Mouse (Mus musculus) lung, adult 2 months (tissue): ENCODE data around the gene Ccdc51.

Experiments used
- CTCF ChIP-seq: fragments of 200-500 bp; IDR thresholded peaks from 2 replicates; pipeline ENCODE4 v1.5.1; 2011; ENCODE audit warnings: mild to moderate bottlenecking, low read length, control low read depth; ENCODE audit not compliant: insufficient read depth
- POLR2A ChIP-seq: fragments of 200-500 bp; IDR thresholded peaks from 2 replicates; pipeline ENCODE4 v1.6.1; 2011; ENCODE audit warnings: low read depth, mild to moderate bottlenecking, control low read depth, low read length, borderline replicate concordance; ENCODE audit errors: extremely low read depth

DNA sequence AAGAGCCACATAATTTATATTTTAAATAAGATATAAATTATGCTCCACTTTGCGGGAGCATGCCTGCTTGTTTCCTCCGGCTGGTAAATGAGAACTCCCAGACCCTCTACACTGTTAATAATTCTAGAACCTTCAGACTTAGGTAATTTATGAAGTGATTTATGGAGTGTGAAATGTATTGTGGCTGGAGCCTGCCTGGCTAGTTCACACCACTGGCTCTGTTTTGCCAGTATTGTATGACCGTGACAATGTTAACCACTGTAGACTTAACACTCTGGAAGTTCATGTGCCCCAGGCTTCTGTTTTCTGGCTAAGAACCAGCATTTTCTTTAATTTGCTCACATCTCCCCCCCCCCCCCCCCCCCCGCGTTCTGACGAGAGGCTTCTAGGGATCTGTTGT, 25.0 kb downstream of the Ccdc51 start:
- TF ChIP-seq POLR2A (no peak), CTCF (no peak)
